Mouse (Mus musculus): ENCODE measurements around the gene Rasal3.

DNA sequence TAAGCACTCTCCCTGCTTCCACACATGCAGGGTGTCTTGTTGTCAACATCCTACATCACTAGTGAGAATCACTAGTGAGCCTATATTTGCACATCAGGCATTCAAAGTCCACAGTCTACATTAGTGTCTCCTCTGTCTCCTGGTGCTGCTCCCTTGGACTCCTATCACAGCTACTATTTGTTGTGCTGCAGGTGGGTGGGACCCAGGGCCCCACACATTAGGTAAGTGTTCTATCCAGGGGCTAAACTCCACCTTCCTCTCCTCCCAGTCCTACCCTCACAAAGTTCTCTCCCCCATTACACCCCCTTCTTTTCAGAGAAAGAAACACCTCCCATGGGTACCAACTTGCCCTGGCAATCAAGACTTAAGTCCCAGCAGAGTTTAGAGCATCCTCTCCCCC is 23.2 kb upstream of the Rasal3 start:
- TF ChIP-seq CTCF (IDR thresholded peaks at IDR 0.05) (no peak), EP300 (IDR thresholded peaks at IDR 0.05; ENCODE audit: insufficient read depth, low read depth, low read length) (no peak)

All from heart, adult 2 months (tissue).